Mouse (Mus musculus) intestine, postnatal 0 days (tissue): ENCODE measurements at regions not wholly inside any gene's neighbourhood (a gene's known extent, or its start where the extent isn't known, plus 50 kb on each side); places are given as distances from the start of the nearest gene placed in this dataset.

Experiments used
- ATAC-seq: fragments of 200-750 bp; cut with Nextera tagmentation; 2 replicates; pipeline ENCODE4 v1.8.0; 2017; ENCODE audit warnings: mild to moderate bottlenecking, moderate TSS enrichment, moderate library complexity
- H3K27ac ChIP-seq: fragments of 300-500 bp; sonication (generic); 2 replicates; pipeline ENCODE4 v1.5.1; 2014; ENCODE audit warnings: mild to moderate bottlenecking, low read depth, low read length, moderate library complexity
- H3K27me3 ChIP-seq: fragments of 300-500 bp; sonication (generic); replicated peaks from 2 replicates; pipeline ENCODE4 v1.6.1; 2014; ENCODE audit warnings: low read length, mixed read lengths; ENCODE audit not compliant: control insufficient read depth, insufficient read depth
- H3K36me3 ChIP-seq: fragments of 300-500 bp; sonication (generic); 2 replicates; pipeline ENCODE4 v1.6.1; 2014; ENCODE audit warnings: mild to moderate bottlenecking, moderate library complexity; ENCODE audit not compliant: control insufficient read depth, insufficient read depth
- H3K4me1 ChIP-seq: fragments of 300-500 bp; sonication (generic); replicated peaks from 2 replicates; pipeline ENCODE4 v1.6.1; 2014; ENCODE audit warnings: antibody characterized with exemption, low read length, mixed read lengths; ENCODE audit not compliant: control insufficient read depth, insufficient read depth
- H3K4me2 ChIP-seq: fragments of 300-500 bp; sonication (generic); replicated peaks from 2 replicates; pipeline ENCODE4 v1.6.1; 2014; ENCODE audit warnings: low read depth, mild to moderate bottlenecking, moderate library complexity
- H3K4me3 ChIP-seq: fragments of 300-500 bp; sonication (generic); 2 replicates; pipeline ENCODE4 v1.5.1; 2014; ENCODE audit warnings: low read depth, low read length
- H3K9ac ChIP-seq: fragments of 300-500 bp; sonication (generic); 2 replicates; pipeline ENCODE4 v1.6.1; 2014; ENCODE audit warnings: mild to moderate bottlenecking, low read depth, low read length
- H3K9me3 ChIP-seq: fragments of 300-500 bp; sonication (generic); 2 replicates; pipeline ENCODE4 v1.6.1; 2016; ENCODE audit warnings: mixed run types; ENCODE audit not compliant: control insufficient read depth
- CTCF ChIP-seq: sonication (generic); IDR thresholded peaks from 2 replicates; pipeline ENCODE4 v1.5.1; 2016; ENCODE audit warnings: low read depth, mild to moderate bottlenecking, control low read depth, antibody characterized with exemption, moderate library complexity
- WGBS: fragments of 180-500 bp; shearing (Covaris S2); extraction: QIAGEN DNeasy Blood & Tissue Kit; methylation state at CpG from one replicate; pipeline ENCODE4 v1.1.7; 2014; 5-methylcytosine and 5-hydroxymethylcytosine counted together

- H3K36me3 ChIP-seq = no peaks in the 10 kb centered on the region
- no peak for TF ChIP-seq CTCF
- H3K4me1 ChIP-seq = no peaks in the 10 kb centered on the region
- H3K27ac ChIP-seq = no peak overlapping the region
- no peak for ATAC-seq
- no peak overlapping the region for H3K9ac ChIP-seq
- no peaks in the 10 kb centered on the region for H3K9me3 ChIP-seq
- H3K4me3 ChIP-seq = no peak overlapping the region
- H3K4me2 ChIP-seq = no peak overlapping the region
- H3K27me3 ChIP-seq = no peaks in the 10 kb centered on the region
- 93% methylated on average over 4 of the region's 4 CpGs for WGBS
Measured at GRCm38 (mm10) chr9:94342011-94342410, 195.9 kb downstream of the 1190002N15Rik start.

GRCm38 (mm10) chr9:94341531-94341930 lies 196.3 kb downstream of the 1190002N15Rik start:
- Histone ChIP-seq H3K36me3 (no peaks in the 10 kb centered on the region), H3K9me3 (no peaks in the 10 kb centered on the region), H3K4me2 (no peak overlapping the region), H3K9ac (no peak overlapping the region), H3K27me3 (no peaks in the 10 kb centered on the region), H3K27ac (no peak overlapping the region), H3K4me3 (no peak overlapping the region), H3K4me1 (no peaks in the 10 kb centered on the region)
- TF ChIP-seq CTCF = no peak
- no peak for ATAC-seq
- WGBS = 90% methylated on average over 2 of the region's 2 CpGs

GRCm38 (mm10) chr9:94333450-94333849 lies 204.4 kb downstream of the 1190002N15Rik start:
- Histone ChIP-seq H3K4me1 (no peaks in the 10 kb centered on the region), H3K27ac (no peak overlapping the region), H3K27me3 (no peaks in the 10 kb centered on the region), H3K36me3 (no peaks in the 10 kb centered on the region), H3K4me2 (no peak overlapping the region), H3K9me3 (no peaks in the 10 kb centered on the region), H3K4me3 (no peak overlapping the region), H3K9ac (no peak overlapping the region)
- no peak for ATAC-seq
- 46% methylated on average over 5 of the region's 5 CpGs for WGBS
- no peak for TF ChIP-seq CTCF

GRCm38 (mm10) chr9:94323011-94323410 lies 214.9 kb downstream of the 1190002N15Rik start:
- Histone ChIP-seq H3K36me3 (no peaks in the 10 kb centered on the region), H3K4me2 (no peak overlapping the region), H3K9me3 (no peaks in the 10 kb centered on the region), H3K27me3 (no peaks in the 10 kb centered on the region), H3K9ac (no peak overlapping the region), H3K4me3 (no peak overlapping the region), H3K27ac (no peak overlapping the region), H3K4me1 (no peaks in the 10 kb centered on the region)
- no peak for ATAC-seq
- WGBS = 95% methylated on average over 3 of the region's 3 CpGs
- no peak for TF ChIP-seq CTCF

- H3K36me3 ChIP-seq = no peaks in the 10 kb centered on the region
- H3K9ac ChIP-seq = no peak overlapping the region
- no peak overlapping the region for H3K27ac ChIP-seq
- 70% methylated on average over 3 of the region's 3 CpGs for WGBS
- no peak for ATAC-seq
- TF ChIP-seq CTCF = no peak
- H3K9me3 ChIP-seq = no peaks in the 10 kb centered on the region
- H3K4me1 ChIP-seq = no peaks in the 10 kb centered on the region
- no peak overlapping the region for H3K4me3 ChIP-seq
- no peak overlapping the region for H3K4me2 ChIP-seq
- no peaks in the 10 kb centered on the region for H3K27me3 ChIP-seq
Measured at GRCm38 (mm10) chr9:94302575-94302974, 235.3 kb downstream of the 1190002N15Rik start.

GRCm38 (mm10) chr9:94301896-94302295 lies 236.0 kb downstream of the 1190002N15Rik start:
- WGBS = 93% methylated on average over 1 of the region's 1 CpGs
- no peak overlapping the region for H3K4me2 ChIP-seq

GRCm38 (mm10) chr9:94295431-94295830 lies 242.4 kb downstream of the 1190002N15Rik start:
- no peaks in the 10 kb centered on the region for H3K36me3 ChIP-seq
- no peak overlapping the region for H3K4me3 ChIP-seq
- no peak for ATAC-seq
- H3K27me3 ChIP-seq = no peaks in the 10 kb centered on the region
- no peak overlapping the region for H3K9ac ChIP-seq
- no peak overlapping the region for H3K27ac ChIP-seq
- TF ChIP-seq CTCF = no peak
- no peaks in the 10 kb centered on the region for H3K9me3 ChIP-seq
- H3K4me1 ChIP-seq = no peaks in the 10 kb centered on the region
- 38% methylated on average over 6 of the region's 6 CpGs for WGBS
- H3K4me2 ChIP-seq = no peak overlapping the region

More at GRCm38 (mm10) chr9:94301896-94302295, 236.0 kb downstream of the 1190002N15Rik start:
- no peaks in the 10 kb centered on the region for H3K27me3 ChIP-seq
- no peak for TF ChIP-seq CTCF
- H3K9ac ChIP-seq = no peak overlapping the region
- no peaks in the 10 kb centered on the region for H3K36me3 ChIP-seq
- ATAC-seq = no peak
- H3K9me3 ChIP-seq = no peaks in the 10 kb centered on the region
- no peaks in the 10 kb centered on the region for H3K4me1 ChIP-seq
- H3K27ac ChIP-seq = no peak overlapping the region
- H3K4me3 ChIP-seq = no peak overlapping the region
